Mouse (Mus musculus) liver, embryonic 12.5 days (tissue): Measurements from ENCODE around the gene Atl3. TPM values are rescaled to one million over a fixed set of nuclear protein-coding genes. Genes with fewer than 3 reads are reported as not detected.
"Not testable (repeated sequence)": the region's sequence is repeated elsewhere in the genome, so short reads cannot be mapped to it uniquely, and the experiment has no call there.

Source experiments
- ATAC-seq: fragments of 200-750 bp; cut with Nextera tagmentation; 2 replicates; pipeline ENCODE4 v1.8.0; 2017; ENCODE audit warnings: moderate number of reproducible peaks, mild to moderate bottlenecking, moderate library complexity
- H3K27ac ChIP-seq: fragments of 300-500 bp; sonication (generic); 2 replicates; pipeline ENCODE4 v1.5.1; 2016; ENCODE audit warnings: mild to moderate bottlenecking
- H3K27me3 ChIP-seq: fragments of 300-500 bp; sonication (generic); replicated peaks from 2 replicates; pipeline ENCODE4 v1.6.1; 2016; ENCODE audit warnings: mild to moderate bottlenecking, moderate library complexity
- H3K36me3 ChIP-seq: fragments of 300-500 bp; sonication (generic); 2 replicates; pipeline ENCODE4 v1.6.1; 2016; ENCODE audit warnings: mild to moderate bottlenecking, moderate library complexity
- H3K4me1 ChIP-seq: fragments of 300-500 bp; sonication (generic); 2 replicates; pipeline ENCODE4 v1.6.1; 2016
- H3K4me2 ChIP-seq: fragments of 300-500 bp; sonication (generic); 2 replicates; pipeline ENCODE4 v1.6.1; 2016; ENCODE audit warnings: mild to moderate bottlenecking, moderate library complexity
- H3K4me3 ChIP-seq: fragments of 300-500 bp; sonication (generic); 2 replicates; pipeline ENCODE4 v1.5.1; 2016; ENCODE audit warnings: mild to moderate bottlenecking, moderate library complexity
- H3K9ac ChIP-seq: fragments of 300-500 bp; sonication (generic); 2 replicates; pipeline ENCODE4 v1.6.1; 2016; ENCODE audit warnings: mild to moderate bottlenecking, moderate library complexity
- H3K9me3 ChIP-seq: fragments of 300-500 bp; sonication (generic); replicated peaks from 2 replicates; pipeline ENCODE4 v1.6.1; 2016; ENCODE audit warnings: mild to moderate bottlenecking, moderate library complexity
- WGBS: fragments of 180-500 bp; shearing (Covaris S2); methylation state at CpG from one replicate; pipeline ENCODE4 v1.1.7; 2016; ENCODE audit not compliant: insufficient replicate concordance; 5-methylcytosine and 5-hydroxymethylcytosine counted together
- polyA plus RNA-seq: library from polyadenylated mRNA; unstranded; fragments of >200 nt; fragmentation: Nextera tagmentation; extraction: Ambion mirVana; gene quantifications from 2 replicates; pipeline ENCODE4 v1.2.1, GENCODE M21; 2016

Atl3 gene
- polyA plus RNA-seq, 1 experiment from 2014 or later = 8.3 TPM

DNA sequence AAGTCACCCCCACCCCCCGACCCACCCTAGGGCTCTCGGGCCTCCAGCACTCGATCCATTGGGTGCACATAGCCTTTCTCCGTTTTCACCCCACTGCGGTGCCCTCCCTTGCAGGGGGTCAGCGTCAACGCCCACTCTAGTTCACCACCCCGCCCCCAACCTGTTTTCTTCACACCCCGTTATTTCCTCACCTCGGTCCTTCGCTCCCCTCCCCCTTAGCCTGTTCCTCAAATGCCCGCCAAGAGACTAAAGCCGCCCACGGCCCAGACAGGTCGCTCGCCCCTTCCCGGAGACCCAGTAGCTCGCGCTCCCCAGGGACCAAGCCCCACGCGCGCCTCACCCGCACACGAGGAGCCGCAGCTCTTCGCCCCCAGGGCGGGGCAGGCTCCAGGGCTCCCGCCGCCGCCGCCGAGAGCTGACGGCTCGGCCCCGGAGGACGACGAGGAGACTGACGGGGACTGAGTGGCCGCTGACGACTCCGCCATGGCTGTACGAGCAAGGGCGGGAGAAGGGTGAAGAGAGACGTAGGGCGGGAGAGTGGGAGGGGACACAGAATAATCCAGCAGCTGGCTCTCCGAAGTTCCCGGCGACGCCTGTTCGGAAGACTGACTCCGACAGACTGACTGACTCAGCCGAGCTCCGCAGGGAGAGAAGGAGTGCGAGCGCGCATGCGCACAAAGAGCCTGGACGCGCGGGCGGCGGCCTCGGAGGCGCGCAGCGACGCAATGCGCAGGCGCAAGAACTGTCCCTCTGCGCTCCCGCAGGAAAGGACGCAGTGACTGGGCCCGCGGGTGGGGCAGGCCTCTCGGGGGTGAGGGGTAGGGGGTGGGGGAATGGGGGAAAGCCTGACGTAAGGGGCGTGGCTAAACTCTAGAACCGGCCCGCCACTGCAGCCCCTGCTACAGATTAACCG is 11.0 kb upstream of the Atl3 start, which contains the start of gene Rtn3:
Gene Rtn3 (minus strand): TSS at position 683 of the 913 bp plus-strand sequence.
- H3K4me1 ChIP-seq = peaks cover 32% of the 10 kb centered on the region

GRCm38 (mm10) chr19:7483512-7483882 is 10.3 kb upstream of the Atl3 start:
- H3K27me3 ChIP-seq = no peaks in the 10 kb centered on the region
- peak overlapping the region; percentile 94 for H3K4me2 ChIP-seq
- peak overlapping the region; percentile 62 for H3K9ac ChIP-seq
- H3K36me3 ChIP-seq = peaks cover 2% of the 10 kb centered on the region; the same call in 1 of the 2 replicates
- H3K9me3 ChIP-seq = no peaks in the 10 kb centered on the region
- peak overlapping the region; percentile 99 for H3K27ac ChIP-seq
- peak; percentile 65 for ATAC-seq
- peak overlapping the region; percentile 88 for H3K4me3 ChIP-seq
- 0% methylated on average over 6 of the region's 6 CpGs for WGBS
- H3K4me1 ChIP-seq = peaks cover 32% of the 10 kb centered on the region

More for the DNA sequence above, 11.0 kb upstream of the Atl3 start, which contains the start of gene Rtn3:
- Histone ChIP-seq H3K4me3 (peak within 1 kb of the TSS; percentile 88), H3K9me3 (no peaks in the 10 kb centered on the region), H3K27ac (peak within 1 kb of the TSS; percentile 99), H3K36me3 (peaks cover 6% of the 10 kb centered on the region; the same call in 1 of the 2 replicates), H3K4me2 (peak within 1 kb of the TSS; percentile 94), H3K27me3 (no peaks in the 10 kb centered on the region), H3K9ac (peak within 1 kb of the TSS; percentile 98)
- peak; percentile 91 for ATAC-seq
- WGBS = under 1% methylated on average over 77 of the region's 80 CpGs

- Histone ChIP-seq H3K27ac (peak overlapping the region; percentile 99), H3K4me1 (peaks cover 32% of the 10 kb centered on the region), H3K36me3 (no peaks in the 10 kb centered on the region), H3K27me3 (no peaks in the 10 kb centered on the region), H3K9ac (0 out of 2 replicates have a peak overlapping the region, but pooled peaks have one; percentile 62), H3K4me3 (peak overlapping the region; percentile 88), H3K4me2 (peak overlapping the region; percentile 94), H3K9me3 (no peaks in the 10 kb centered on the region)
- 57% methylated on average over 5 of the region's 5 CpGs for WGBS
- no peak for ATAC-seq
These were observed 9.8 kb upstream of the Atl3 start for GRCm38 (mm10) chr19:7484076-7484475.

DNA sequence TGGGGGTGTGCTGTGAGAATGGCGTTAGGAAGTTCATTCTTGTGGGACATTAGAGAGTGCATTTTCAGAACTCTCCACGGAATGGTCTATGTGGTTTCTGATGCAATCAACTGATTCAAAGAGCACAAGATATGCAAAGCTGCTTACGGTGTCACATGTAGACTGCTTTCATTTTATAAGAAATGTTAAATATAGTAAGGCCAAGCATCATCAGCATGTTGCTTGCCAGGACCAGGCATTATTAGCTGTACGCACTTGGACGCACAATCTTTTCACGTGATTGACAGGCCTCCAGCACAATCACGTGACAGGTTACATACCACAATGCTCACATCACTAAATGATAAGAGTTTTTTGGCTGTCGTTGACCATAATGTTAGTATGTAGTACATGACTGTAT is 6.2 kb upstream of the Atl3 start:
- no peak for ATAC-seq
- Histone ChIP-seq H3K27me3 (no peaks in the 10 kb centered on the region), H3K27ac (no peak overlapping the region), H3K4me2 (no peak overlapping the region), H3K4me3 (no peak overlapping the region), H3K9ac (no peak overlapping the region), H3K9me3 (no peaks in the 10 kb centered on the region), H3K4me1 (peaks cover 11% of the 10 kb centered on the region), H3K36me3 (no peaks in the 10 kb centered on the region)
- WGBS = 59% methylated on average over 8 of the region's 8 CpGs

DNA sequence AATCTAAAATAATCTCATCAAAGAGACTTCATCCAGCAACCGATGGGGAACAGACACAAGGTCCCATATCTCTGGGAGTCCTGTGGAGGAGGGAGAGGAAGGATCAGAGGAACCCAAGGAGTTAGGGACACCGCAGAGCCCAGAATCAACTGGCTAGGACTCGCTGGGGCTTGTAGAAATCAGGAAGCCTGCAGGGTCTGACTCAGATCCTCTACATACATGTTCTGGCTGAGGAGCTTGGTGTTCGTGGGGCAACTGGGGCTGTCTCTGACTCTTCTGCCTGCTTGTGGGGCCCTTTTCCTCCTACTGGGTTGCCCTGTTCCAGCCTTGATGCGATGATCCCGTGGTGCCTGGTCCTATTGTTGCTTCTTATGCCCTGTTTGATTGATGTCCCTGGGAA is 1.9 kb upstream of the Atl3 start:
- H3K9me3 ChIP-seq = no peaks in the 10 kb centered on the region
- no peak overlapping the region for H3K27ac ChIP-seq
- 78% methylated on average over 6 of the region's 6 CpGs for WGBS
- H3K36me3 ChIP-seq = no peaks in the 10 kb centered on the region
- H3K27me3 ChIP-seq = no peaks in the 10 kb centered on the region
- no peak overlapping the region for H3K4me2 ChIP-seq
- no peak for ATAC-seq
- H3K9ac ChIP-seq = no peak overlapping the region
- peaks cover 23% of the 10 kb centered on the region for H3K4me1 ChIP-seq
- no peak overlapping the region for H3K4me3 ChIP-seq

DNA sequence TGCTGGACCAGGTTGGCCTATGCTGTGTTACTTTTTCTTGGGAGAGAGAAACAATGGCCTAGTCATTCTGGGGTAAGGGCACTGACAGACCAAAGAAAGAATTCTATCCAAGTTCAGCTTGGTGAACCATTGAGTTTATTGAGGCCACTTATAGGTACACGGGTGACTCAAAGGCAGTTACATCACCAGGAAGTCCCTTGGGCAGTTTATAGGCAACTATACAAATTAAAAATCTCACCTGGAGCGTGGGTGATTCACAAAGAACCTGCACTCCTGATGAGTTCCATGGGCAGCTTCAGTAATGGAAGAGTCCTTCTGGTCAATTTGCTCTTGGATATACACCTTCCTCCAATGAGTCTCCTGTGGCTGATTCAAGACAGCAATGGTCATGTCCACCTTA is 1.2 kb upstream of the Atl3 start:
- Histone ChIP-seq H3K4me3 (no peak overlapping the region), H3K4me2 (no peak overlapping the region; the same call in 1 of the 2 replicates), H3K27me3 (no peaks in the 10 kb centered on the region), H3K36me3 (no peaks in the 10 kb centered on the region), H3K9me3 (no peaks in the 10 kb centered on the region), H3K27ac (no peak overlapping the region), H3K4me1 (peaks cover 26% of the 10 kb centered on the region), H3K9ac (no peak overlapping the region)
- ATAC-seq = no peak
- WGBS = 82% methylated on average over 2 of the region's 2 CpGs

- WGBS = under 1% methylated on average over 84 of the region's 84 CpGs
- no peaks in the 10 kb centered on the region for H3K9me3 ChIP-seq
These were observed 561 bp downstream of the Atl3 start for GRCm38 (mm10) chr19:7494187-7495015.

DNA sequence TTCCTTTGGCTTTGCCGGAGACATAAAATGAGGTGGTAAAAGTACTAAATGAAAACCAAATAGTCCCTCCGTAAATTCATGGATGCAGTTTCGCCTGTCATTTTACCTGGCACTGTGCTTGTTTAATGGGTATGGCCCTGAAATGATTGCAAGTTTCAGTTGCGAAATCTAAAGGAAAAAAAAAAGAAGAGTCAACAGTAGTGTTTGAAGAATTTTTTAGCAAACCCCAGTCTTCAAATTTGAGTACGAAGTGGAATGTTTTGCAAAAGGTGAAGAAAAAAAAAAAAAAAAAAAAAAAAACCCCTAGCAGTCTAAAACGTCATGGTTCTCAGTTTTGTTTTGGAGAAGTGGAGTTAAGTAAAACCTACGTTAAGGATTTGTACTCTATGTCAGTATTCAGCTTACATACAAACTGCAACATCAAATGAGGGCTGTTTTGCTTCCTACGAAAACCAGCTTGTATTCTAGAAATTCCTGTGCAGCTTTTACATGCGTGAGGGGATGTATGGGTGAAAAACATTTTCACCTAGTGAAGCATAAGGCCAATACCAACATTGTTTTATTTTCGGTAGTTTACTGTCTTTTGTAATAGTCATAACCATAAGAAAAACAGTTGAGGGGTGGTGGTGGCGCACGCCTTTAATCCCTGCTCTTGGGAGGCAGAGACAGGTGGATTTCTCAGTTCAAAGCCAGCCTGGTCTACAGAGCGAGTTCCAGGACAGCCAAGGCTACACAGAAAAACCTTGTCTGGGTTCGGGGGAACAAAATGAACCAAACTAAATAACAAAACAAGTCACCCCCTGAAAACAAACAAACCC is 1.6 kb downstream of the Atl3 start:
- Histone ChIP-seq H3K27me3 (no peaks in the 10 kb centered on the region), H3K4me1 (peaks cover 26% of the 10 kb centered on the region), H3K27ac (peak overlapping the region; percentile 98), H3K4me3 (peak overlapping the region; percentile 76), H3K36me3 (no peaks in the 10 kb centered on the region), H3K4me2 (peak overlapping the region; percentile 97), H3K9ac (peak overlapping the region; percentile 93), H3K9me3 (no peaks in the 10 kb centered on the region)
- no peak for ATAC-seq
- 29% methylated on average over 14 of the region's 14 CpGs for WGBS

More at GRCm38 (mm10) chr19:7494187-7495015, 561 bp downstream of the Atl3 start:
- Histone ChIP-seq H3K4me3 (peak overlapping the region; percentile 76), H3K27ac (peak overlapping the region; percentile 98), H3K4me2 (peak overlapping the region; percentile 97), H3K27me3 (no peaks in the 10 kb centered on the region), H3K36me3 (no peaks in the 10 kb centered on the region), H3K9ac (peak overlapping the region; percentile 93), H3K4me1 (peaks cover 26% of the 10 kb centered on the region)
- peak; percentile 91 for ATAC-seq

GRCm38 (mm10) chr19:7496070-7496469 is 2.2 kb downstream of the Atl3 start:
- peak overlapping the region; percentile 98 for H3K27ac ChIP-seq
- H3K36me3 ChIP-seq, H3K27me3 ChIP-seq, H3K9me3 ChIP-seq, ATAC-seq: not testable (repeated sequence)
- H3K9ac ChIP-seq = peak overlapping the region; percentile 93
- peak overlapping the region; percentile 76 for H3K4me3 ChIP-seq
- peaks cover 26% of the 10 kb centered on the region for H3K4me1 ChIP-seq
- H3K4me2 ChIP-seq = peak overlapping the region; percentile 97
- WGBS = 72% methylated on average over 1 of the region's 1 CpGs

DNA sequence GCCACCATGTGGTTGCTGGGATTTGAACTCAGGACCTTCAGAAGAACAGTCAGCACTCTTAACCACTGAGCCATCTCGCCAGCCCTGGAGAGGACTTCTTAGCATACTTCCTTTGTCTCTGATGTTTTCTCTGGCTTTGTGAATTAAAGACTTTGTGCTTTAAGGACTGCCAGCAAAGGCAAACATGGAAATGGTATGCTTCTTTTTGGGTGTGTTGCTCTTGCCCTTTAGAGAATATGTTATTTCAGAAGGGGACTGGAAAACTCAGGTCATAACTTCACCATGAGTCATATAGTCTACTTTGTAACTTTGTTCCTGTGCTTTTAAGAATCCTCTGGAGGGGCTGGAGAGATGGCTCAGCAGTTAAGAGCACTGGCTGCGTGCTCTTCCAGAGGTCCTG is 5.0 kb downstream of the Atl3 start:
- H3K27ac ChIP-seq = no peak overlapping the region
- no peaks in the 10 kb centered on the region for H3K36me3 ChIP-seq
- H3K9ac ChIP-seq = no peak overlapping the region
- no peak for ATAC-seq
- no peaks in the 10 kb centered on the region for H3K27me3 ChIP-seq
- no peak overlapping the region for H3K4me2 ChIP-seq
- no peaks in the 10 kb centered on the region for H3K9me3 ChIP-seq
- peaks cover 24% of the 10 kb centered on the region for H3K4me1 ChIP-seq
- WGBS = 89% methylated on average over 2 of the region's 2 CpGs
- H3K4me3 ChIP-seq = no peak overlapping the region

DNA sequence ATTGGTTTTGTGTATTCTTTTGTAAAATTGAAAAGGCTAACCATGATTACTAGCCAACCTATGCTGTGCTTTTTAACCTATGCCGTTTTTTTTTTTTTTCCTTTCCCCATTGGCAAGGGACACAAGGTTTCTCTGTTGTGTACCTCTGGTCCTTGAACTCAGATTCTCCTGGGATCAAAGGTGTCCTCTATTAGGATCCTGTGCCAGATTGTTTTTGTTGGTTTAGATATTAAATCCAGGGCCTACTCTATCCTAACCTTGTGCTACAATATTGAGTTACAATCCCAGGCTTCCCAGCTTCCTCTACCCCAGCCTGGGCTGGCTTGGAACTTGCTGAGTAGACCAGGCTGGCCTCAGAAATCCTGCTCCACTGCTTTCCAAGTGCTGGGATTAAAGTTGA is 6.9 kb downstream of the Atl3 start:
- H3K27ac ChIP-seq = no peak overlapping the region
- H3K9ac ChIP-seq = no peak overlapping the region
- 90% methylated on average over 1 of the region's 1 CpGs for WGBS
- no peak overlapping the region for H3K4me2 ChIP-seq
- peaks cover 18% of the 10 kb centered on the region for H3K4me1 ChIP-seq
- H3K36me3 ChIP-seq = no peaks in the 10 kb centered on the region
- no peak overlapping the region for H3K4me3 ChIP-seq
- H3K27me3 ChIP-seq = no peaks in the 10 kb centered on the region
- H3K9me3 ChIP-seq = no peaks in the 10 kb centered on the region
- ATAC-seq = no peak
